ENCODE assay signal across 8 mouse cellular contexts in the genomic region with DNA sequence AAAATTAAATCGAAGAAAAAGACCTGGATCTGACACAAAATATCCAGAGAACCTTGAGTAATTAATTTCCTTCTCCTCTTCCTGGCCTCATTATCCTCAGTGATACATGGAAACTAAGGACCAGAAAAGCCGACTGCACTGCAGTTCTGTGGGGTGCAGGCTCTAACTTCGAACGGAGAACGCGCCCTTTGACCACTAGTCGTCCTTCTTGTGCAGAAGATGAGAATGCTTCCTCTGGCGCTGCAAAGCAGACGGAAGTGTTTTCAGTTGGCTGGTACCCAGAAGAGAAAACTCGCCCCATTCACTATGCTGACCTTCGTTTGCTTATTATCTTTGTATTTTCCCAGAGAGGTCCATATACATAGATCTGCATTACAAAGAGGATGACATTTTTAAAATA.
A peak's percentile ranks its signal among the peaks of the same experiment; 100 is the strongest.
DNase-seq lines count a peak whose midpoint lies in the region; ATAC-seq and TF ChIP-seq lines count a peak whose summit lies in the region.

No protein-coding gene starts in this region.

- no peak overlapping the region for H3K4me2 ChIP-seq in embryonic facial prominence, embryonic 12.5 days (replicated peaks)
- peak overlapping the region; percentile 35; the same call in 1 of the 2 replicates for H3K4me2 ChIP-seq in heart, embryonic 15.5 days
- H3K4me2 ChIP-seq in lung, embryonic 14.5 days = no peak overlapping the region

- no peak overlapping the region for H3K4me3 ChIP-seq in embryonic facial prominence, embryonic 12.5 days
- no peak overlapping the region for H3K4me3 ChIP-seq in heart, embryonic 15.5 days
- no peak overlapping the region for H3K4me3 ChIP-seq in lung, embryonic 14.5 days (ENCODE audit: low read depth, low read length)

- H3K9me3 ChIP-seq in embryonic facial prominence, embryonic 12.5 days = no peaks in the 10 kb centered on the region
- H3K9me3 ChIP-seq in heart, embryonic 15.5 days (replicated peaks) = no peaks in the 10 kb centered on the region
- no peaks in the 10 kb centered on the region for H3K9me3 ChIP-seq in lung, embryonic 14.5 days (ENCODE audit: low read depth, low read length)

- H3K36me3 ChIP-seq in embryonic facial prominence, embryonic 12.5 days = no peaks in the 10 kb centered on the region
- H3K36me3 ChIP-seq in heart, embryonic 15.5 days = no peaks in the 10 kb centered on the region
- H3K36me3 ChIP-seq in lung, embryonic 14.5 days (ENCODE audit: insufficient read depth) = no peaks in the 10 kb centered on the region

- no peaks in the 10 kb centered on the region for H3K27me3 ChIP-seq in embryonic facial prominence, embryonic 12.5 days
- no peaks in the 10 kb centered on the region for H3K27me3 ChIP-seq in heart, embryonic 15.5 days
- no peaks in the 10 kb centered on the region for H3K27me3 ChIP-seq in lung, embryonic 14.5 days (ENCODE audit: insufficient read depth, low read length)

- peak; percentile 19 to 24 for DNase-seq in urinary bladder, adult 18-20 months (ENCODE audit: low spot score in 2 of 2)
- no peak for DNase-seq in urinary bladder, postnatal 10 days (ENCODE audit: low spot score)
- DNase-seq in kidney, postnatal 10 days = peak; percentile 84
- DNase-seq in lung, embryonic 14.5 days = peak; percentile 92
- DNase-seq in thymus, postnatal 0 days (ENCODE audit: low spot score) = peak; percentile 22

- H3K27ac ChIP-seq in embryonic facial prominence, embryonic 12.5 days = no peak overlapping the region
- no peak overlapping the region for H3K27ac ChIP-seq in heart, embryonic 15.5 days
- no peak overlapping the region for H3K27ac ChIP-seq in lung, embryonic 14.5 days (ENCODE audit: low read depth)

- H3K4me1 ChIP-seq in embryonic facial prominence, embryonic 12.5 days = no peaks in the 10 kb centered on the region
- no peaks in the 10 kb centered on the region for H3K4me1 ChIP-seq in heart, embryonic 15.5 days (replicated peaks)
- H3K4me1 ChIP-seq in lung, embryonic 14.5 days (ENCODE audit: insufficient read depth) = peaks cover 3% of the 10 kb centered on the region; the same call in 1 of the 2 replicates

- ATAC-seq in embryonic facial prominence, embryonic 12.5 days (ENCODE audit: insufficient number of reproducible peaks, insufficient read depth, low FRiP score, low TSS enrichment) = peak; percentile 64; the same call in 1 of the 2 replicates
- ATAC-seq in heart, embryonic 15.5 days (replicated peaks; ENCODE audit: insufficient number of reproducible peaks, insufficient read depth, low FRiP score, low read depth) = no peak
- peak; percentile 87 for ATAC-seq in lung, embryonic 14.5 days (ENCODE audit: insufficient read depth)
- ATAC-seq in neutrophil, adult 5-6 weeks (ENCODE audit: extremely low read depth, insufficient number of reproducible peaks, low FRiP score, poor library complexity, severe bottlenecking) = peak; percentile 71; the same call in 1 of the 2 replicates

- 10% methylated on average over 11 of the region's 11 CpGs for WGBS in embryonic facial prominence, embryonic 12.5 days
- 9% methylated on average over 11 of the region's 11 CpGs for WGBS in heart, embryonic 15.5 days
- 9% methylated on average over 11 of the region's 11 CpGs for WGBS in lung, embryonic 14.5 days

- no peak overlapping the region for H3K9ac ChIP-seq in embryonic facial prominence, embryonic 12.5 days
- no peak overlapping the region for H3K9ac ChIP-seq in heart, embryonic 15.5 days
- H3K9ac ChIP-seq in lung, embryonic 14.5 days = no peak overlapping the region

- peak; percentile 85 for TF ChIP-seq CTCF in lung, embryonic 14.5 days (IDR thresholded peaks at IDR 0.05; ENCODE audit: low read depth)
